Mouse (Mus musculus) lung, adult 2 months (tissue): ENCODE results near the gene Mrpl58.

ENCODE experiments used
- CTCF ChIP-seq: fragments of 200-500 bp; IDR thresholded peaks from 2 replicates; pipeline ENCODE4 v1.5.1; 2011; ENCODE audit warnings: mild to moderate bottlenecking, low read length, control low read depth; ENCODE audit not compliant: insufficient read depth
- POLR2A ChIP-seq: fragments of 200-500 bp; IDR thresholded peaks from 2 replicates; pipeline ENCODE4 v1.6.1; 2011; ENCODE audit warnings: low read depth, mild to moderate bottlenecking, control low read depth, low read length, borderline replicate concordance; ENCODE audit errors: extremely low read depth

DNA sequence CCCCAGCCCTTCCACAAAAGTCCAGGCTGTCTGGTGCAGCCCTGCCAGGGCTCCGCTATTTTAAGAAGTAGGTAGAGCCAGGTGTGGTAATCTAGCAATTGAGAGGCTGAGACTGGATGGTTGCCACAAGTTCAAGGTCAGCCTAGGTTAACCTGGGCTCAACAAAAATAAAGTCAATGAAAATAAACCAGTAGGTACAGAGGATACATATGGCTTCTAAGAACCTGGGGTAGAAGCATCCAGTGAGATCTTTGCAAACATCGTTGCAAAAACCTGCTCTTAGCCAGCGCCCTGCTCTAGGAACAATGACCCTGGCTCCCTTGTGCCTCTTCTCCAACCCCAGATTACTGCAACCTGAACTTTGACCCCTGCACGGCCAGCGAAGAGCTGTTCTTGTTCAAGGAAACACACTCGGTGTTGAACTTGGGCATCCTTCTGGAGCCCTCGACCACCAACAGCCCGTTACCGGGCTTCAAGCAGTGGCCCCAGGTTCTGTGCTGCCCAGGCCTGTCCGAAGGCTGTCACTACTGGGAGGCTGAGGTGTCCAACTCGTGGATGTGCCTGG, 43.9 kb downstream of the Mrpl58 start:
- TF ChIP-seq CTCF (no peak), POLR2A (no peak)
